Mouse (Mus musculus): ENCODE results near the gene Rfx4.

DNA sequence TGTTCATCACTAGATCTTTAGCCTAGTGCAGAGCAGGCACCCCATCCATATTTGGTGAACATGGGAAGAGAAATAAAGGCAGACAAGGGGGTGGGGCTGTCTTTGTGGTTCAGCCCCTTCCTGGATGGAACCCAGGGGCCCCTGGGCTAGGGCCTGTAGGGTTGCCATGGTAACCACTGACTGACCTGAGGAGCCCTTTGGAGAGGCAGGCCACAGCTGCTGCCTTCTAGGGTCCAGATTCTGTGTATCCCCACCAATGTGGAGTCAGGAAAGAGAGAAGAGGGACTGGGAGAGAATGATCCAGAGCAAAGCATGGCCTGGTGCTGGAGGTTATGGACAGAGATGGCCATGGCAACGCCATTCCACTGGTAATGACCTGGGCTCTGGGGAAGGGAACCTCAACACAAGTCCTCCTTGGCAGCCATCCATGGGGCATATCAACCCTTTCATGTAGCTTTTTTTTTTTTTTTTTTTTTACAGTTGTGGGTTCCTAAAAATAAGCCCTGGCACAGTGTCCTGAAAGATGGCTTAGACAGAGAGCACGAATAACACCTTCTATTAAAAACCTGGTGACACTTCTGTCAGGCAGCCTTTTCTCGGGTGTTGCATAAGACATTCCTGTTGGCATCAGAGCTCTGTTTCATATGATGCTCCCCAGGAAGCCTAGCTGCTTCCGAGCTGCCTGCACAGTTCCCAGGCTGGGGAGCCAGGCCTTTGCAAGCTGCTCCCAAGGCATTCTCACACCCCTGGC, 16.7 kb downstream of the Rfx4 start:
- TF ChIP-seq POLR2A (IDR thresholded peaks at IDR 0.05; ENCODE audit: borderline replicate concordance, control insufficient read depth, low read depth, low read length), result no peak
- no peak for TF ChIP-seq CTCF (IDR thresholded peaks at IDR 0.05; ENCODE audit: control insufficient read depth, insufficient read depth, low read length)

Measured in bone marrow, adult 2 months (tissue).